Mouse (Mus musculus): ENCODE results near the gene Samd8.
A peak's percentile ranks its signal among the peaks of the same experiment; 100 is the strongest.

The Samd8 gene

GRCm38 (mm10) chr14:21750008-21750880 lies at the start of gene Samd8:
Gene Samd8, plus strand, starts transcription at chr14:21750531.
- peak in 1 of 2 experiments; percentile 85 for DNase-seq (ENCODE audit: low spot score in 2 of 2)

DNA sequence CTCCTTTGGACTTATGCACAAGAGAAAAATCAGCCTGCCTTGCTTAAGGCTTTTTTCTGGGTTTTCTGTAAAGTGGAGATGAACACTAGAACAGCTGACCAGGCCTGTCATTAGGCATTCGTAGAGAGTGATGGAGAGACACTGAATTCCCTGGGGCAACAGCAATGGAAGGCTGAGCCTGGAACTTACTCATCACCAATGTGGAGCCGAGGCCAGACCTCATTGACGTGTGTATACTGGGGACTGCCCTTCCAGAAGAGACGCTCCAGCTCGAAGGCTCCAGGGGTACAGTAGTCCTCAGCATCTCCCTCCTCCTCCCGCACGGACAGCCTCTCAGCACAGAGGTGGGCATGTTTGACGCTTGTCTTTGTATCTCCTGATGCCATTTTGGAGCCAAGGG lies 47.6 kb upstream of the Samd8 start:
- no peak for DNase-seq (ENCODE audit: low spot score in 2 of 2)

- no peak for DNase-seq (ENCODE audit: low spot score in 2 of 2)
Observed at GRCm38 (mm10) chr14:21703255-21703654, 47.1 kb upstream of the Samd8 start.

GRCm38 (mm10) chr14:21705462-21705861 lies 44.9 kb upstream of the Samd8 start:
- no peak for DNase-seq (ENCODE audit: low spot score in 2 of 2)

DNA sequence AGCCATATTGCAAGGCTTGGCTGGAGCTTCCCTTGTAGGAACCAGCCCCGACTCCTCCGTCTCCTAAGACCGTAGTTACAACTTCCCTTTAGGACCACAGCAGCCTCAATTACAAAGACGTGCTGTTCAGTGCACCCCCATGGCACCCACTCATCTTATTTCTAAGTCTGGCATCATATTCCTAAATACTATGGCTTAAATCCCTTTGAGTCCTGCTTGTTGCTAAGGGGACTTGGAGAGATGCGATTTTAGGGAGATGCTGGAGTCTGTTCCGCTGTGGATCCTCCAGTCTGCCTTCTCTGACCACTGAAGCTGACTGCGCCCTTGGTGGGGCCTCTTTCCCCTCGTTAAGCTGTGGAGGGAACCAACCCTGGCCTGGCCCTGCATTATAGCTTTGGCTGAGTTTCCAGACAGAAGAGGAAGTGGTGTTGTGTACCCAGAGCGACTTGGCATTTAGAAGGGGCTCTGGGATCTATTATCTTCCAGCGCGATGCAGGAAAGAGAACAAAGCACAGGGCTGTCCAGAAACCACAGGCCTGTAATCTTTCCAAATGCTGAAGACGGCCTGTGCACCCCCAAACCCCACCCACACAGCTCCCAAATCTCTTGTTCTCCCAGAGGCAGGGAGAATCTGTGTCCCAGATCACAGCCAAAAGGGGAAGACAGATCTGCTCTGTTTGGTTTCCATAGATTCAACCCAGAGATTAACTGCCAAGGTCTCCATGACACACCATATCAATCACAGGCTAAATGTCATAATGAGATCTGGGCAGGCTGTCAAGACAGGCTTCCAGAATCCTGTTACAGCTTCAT lies 43.4 kb upstream of the Samd8 start:
- no peak for DNase-seq (ENCODE audit: low spot score in 2 of 2)

DNA sequence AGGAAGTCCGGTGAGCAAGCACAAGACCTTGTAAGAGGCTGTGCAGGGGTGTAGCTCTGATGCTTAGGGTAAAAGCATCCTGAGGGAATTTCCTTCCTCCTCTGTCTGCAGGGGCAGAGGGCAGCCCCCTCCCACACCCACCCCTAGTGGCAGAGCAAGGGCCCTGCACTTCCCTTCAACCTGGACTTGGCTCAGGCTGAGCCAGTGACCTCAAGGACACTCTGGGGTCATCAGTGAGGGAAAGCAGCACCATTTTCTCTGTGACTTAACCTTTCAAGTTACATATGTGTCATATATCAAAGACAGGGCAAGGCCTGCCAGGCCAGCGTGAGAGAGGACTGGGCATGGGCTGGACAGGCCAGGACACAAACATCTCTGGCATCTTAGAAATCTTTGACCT lies 40.8 kb upstream of the Samd8 start:
- no peak for DNase-seq (ENCODE audit: low spot score in 2 of 2)

GRCm38 (mm10) chr14:21711231-21711630 lies 39.1 kb upstream of the Samd8 start:
- DNase-seq (ENCODE audit: low spot score in 2 of 2), result no peak

- DNase-seq (ENCODE audit: low spot score in 2 of 2), result no peak
Observed at GRCm38 (mm10) chr14:21714486-21714885, 35.8 kb upstream of the Samd8 start, which contains the start of gene Dupd1. Gene Dupd1, minus strand, starts transcription at chr14:21714576.

DNA sequence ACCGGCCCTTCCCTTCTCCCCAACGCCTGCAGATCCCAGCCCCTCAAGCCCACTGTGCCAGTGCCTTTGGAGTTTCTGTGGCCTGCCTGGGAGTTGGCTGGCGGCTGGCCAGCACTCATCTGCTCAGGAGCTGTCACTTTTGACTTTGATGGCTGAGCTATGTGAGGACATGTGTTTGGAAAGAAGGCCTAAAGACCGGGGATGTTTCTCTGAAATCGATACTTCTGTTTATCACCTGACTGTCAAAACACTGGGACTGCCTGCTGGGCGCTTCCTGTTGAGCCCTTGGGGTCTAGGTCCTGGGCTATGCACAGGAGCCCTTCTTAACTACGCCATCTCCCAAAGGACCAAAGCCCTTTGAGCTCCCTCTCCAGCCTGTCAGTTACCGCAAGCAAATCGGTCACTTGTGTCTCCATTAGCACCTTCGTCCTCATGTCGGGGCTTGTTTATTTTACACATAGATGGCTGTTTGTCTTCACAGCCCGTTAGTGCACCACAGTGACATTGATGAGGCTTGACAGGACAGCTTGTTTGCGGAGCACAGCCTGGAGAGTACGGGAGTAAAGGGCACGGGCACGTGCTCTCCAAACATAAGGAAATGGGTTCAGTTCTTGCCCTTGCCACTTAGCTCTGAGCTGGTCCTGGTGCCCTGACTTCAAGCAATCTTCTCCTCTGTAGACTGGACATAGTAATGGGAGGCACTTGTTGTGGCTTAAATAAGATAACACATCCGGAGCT lies 30.5 kb upstream of the Samd8 start:
- DNase-seq (ENCODE audit: low spot score in 2 of 2), result no peak

DNA sequence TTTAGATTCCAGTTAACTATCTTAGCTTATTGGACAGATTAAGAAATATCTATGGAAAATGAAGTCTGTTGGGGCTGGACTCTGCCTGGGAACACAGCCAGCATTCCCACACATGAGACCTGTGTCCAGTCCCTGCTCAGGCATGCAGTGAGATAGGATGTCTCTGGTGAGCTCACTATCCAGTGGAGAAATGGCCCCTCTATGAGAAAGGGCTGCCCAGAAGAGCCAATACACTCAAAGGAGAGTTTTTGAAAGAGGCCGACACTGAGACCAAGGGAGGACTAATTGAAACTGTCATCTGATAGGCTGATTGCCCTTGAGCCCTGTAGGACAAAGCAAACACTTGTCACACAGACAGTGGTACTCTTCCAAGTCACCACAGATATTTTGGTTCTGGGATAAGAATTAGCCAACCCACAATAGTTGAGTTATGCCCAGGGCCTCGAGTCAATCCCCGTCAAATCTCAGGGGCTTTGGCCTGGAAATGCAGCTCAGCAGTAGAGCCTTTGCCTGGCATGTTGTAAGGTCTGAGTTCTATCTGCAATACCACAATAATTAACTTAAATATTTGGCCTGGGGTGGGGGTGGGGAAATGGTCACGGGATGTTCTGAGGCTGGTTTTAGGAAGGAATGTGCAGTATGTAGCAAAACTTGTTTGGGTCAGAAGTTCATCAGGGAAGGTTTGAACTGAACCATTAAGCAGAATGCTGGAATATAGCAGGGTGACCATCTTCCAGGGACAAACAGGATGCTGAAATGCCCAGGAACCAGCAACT lies 29.7 kb upstream of the Samd8 start:
- no peak for DNase-seq (ENCODE audit: low spot score in 2 of 2)

DNA sequence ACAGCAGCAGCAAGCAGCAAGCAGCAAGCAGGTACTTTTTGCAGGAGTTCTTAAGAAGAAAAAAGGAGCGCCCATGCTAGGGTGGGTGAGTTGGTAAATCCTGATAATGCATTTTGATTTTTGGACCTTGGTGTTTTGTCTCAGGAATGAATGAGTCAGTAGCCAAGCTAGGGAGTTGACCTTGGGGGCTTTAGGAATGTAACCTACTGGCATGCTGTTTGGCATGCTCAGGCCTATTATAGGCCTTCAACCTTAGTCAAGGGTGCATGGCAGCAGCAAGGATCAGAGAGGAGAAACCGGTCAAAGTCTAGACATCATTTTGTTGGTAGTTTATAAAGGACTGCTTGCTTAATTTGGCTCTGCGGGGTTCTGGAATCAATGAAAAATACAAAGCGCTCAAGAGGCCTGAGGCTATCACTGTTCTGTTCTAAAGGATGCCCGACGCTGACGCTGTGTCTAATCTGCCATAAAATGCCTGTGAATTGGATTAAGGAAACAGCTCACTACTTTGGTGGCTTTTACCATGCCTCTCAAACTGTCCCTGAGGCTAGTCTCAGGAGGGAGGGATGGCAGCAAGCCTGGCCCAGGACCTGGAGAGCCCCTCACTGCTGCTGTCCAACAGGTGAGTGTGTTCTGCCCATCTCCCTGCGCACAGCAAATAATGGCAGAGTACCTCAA lies 28.2 kb upstream of the Samd8 start:
- no peak for DNase-seq (ENCODE audit: low spot score in 2 of 2)

DNA sequence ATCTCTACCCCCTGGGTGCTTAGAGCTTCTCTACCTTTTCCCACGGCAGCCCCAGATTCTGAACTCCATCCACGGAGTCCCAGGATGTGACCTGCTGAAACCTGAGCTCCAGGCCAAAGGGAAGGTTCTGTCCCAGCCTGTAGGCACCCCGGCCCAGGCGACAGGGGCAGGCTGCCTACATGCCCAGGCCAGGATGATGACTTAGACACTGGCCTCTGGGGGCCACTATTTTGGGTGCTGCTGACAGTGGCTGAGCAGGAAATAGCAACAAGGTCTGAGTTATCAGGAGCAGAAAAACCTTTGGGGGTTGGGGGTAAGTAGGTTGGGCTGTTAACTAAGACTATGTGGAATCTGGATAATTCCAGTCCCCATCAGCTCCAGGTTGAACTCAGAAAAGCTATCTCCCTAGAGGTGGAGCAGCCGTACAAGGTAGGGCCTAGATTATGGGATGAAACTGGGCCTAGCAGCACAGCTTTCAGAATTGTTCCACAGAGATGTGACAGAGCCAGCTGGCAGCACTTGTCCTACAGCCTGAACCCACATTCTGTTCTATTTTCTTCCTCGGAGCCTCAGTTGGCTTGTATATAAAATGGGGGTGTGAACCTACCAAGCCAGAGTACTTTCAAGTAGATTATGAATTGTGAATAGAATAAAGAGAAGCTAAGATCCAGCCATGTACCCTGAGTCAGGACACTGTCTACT lies 21.1 kb upstream of the Samd8 start:
- no peak for DNase-seq (ENCODE audit: low spot score in 2 of 2)

GRCm38 (mm10) chr14:21729936-21730335 lies 20.4 kb upstream of the Samd8 start:
- DNase-seq (ENCODE audit: low spot score in 2 of 2), result no peak

GRCm38 (mm10) chr14:21733131-21733905 lies 17.0 kb upstream of the Samd8 start:
- DNase-seq (ENCODE audit: low spot score in 2 of 2), result no peak

DNA sequence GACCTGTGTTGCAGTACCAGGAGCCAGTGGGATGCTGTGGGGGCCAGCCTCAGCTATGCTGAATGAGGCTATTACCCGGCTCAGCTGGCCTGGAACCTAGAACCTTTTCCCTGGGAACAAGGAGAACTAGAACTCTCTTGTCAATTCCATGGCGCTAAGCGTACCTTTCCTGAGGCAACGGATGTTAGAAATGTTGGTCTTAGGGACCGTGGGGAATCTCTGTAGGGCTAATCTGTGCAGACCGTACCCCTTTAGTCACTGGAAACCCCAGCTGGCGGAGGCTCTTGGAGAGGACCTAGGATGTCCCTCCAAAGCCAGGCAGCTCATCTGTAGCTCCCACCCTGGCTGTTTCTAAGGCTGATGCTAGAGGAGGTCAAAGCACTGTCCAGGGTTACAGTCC lies 10.0 kb upstream of the Samd8 start:
- no peak for DNase-seq (ENCODE audit: low spot score in 2 of 2)

DNA sequence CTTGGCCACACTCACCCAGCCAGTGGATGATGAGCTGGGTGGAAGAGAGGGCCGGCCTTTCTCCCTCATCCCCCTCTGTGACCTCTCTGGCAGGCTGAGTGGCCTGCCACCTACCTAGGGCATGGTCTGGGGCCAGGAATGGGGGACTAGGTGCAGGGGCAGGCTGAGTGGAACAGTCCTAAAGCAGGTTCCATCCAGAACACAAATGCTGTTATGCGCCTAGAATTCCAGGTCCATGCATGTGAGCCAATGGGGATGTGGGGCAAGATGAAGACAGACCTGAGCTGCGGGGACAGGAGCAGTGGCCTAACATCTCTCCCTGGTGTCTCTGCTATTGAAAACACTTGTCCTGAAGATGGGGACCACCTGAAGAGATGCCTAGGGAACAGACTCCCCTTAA lies 9.0 kb upstream of the Samd8 start:
- DNase-seq (ENCODE audit: low spot score in 2 of 2), result no peak

GRCm38 (mm10) chr14:21741786-21742185 lies 8.5 kb upstream of the Samd8 start:
- DNase-seq (ENCODE audit: low spot score in 2 of 2), result peak; percentile 66 to 78

DNA sequence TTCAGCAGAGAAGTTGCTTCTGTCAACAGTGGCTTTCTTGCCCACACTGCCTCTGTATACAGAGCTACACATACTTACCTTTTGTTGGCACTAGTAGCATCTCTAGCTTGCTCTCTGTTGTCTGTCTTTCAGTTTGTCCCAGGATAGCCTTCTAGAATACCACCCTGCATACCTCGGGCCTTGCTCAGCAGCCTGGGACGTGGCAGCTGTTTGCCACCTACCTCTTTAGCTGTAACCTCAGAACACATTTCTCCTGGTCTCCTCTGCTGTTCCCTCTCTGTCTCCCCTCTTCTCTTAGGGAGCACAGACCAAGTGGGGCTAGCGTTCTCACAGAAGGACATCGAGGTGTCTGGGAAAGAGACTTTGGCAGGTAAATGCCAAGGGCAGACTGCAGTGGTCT lies 7.9 kb upstream of the Samd8 start:
- no peak for DNase-seq (ENCODE audit: low spot score in 2 of 2)

- DNase-seq (ENCODE audit: low spot score in 2 of 2), result no peak
Observed at GRCm38 (mm10) chr14:21744169-21744568, 6.2 kb upstream of the Samd8 start.

Measured in spleen, postnatal 10 days (tissue).